Mouse (Mus musculus) heart, embryonic 11.5 days (tissue): Measurements from ENCODE around the gene Zfp148. TPM values are rescaled to one million over a fixed set of nuclear protein-coding genes. Genes with fewer than 3 reads are reported as not detected.
"Not testable (repeated sequence)": the region's sequence is repeated elsewhere in the genome, so short reads cannot be mapped to it uniquely, and the experiment has no call there.

Source experiments
- ATAC-seq: fragments of 200-750 bp; cut with Nextera tagmentation; replicated peaks from 2 replicates; pipeline ENCODE4 v1.8.0; 2017; ENCODE audit warnings: moderate library complexity; ENCODE audit not compliant: insufficient number of reproducible peaks, low FRiP score, low TSS enrichment
- H3K27ac ChIP-seq: fragments of 300-500 bp; sonication (generic); 2 replicates; pipeline ENCODE4 v1.5.1; 2014; ENCODE audit warnings: mild to moderate bottlenecking, low read depth, low read length
- H3K27me3 ChIP-seq: fragments of 300-500 bp; sonication (generic); 2 replicates; pipeline ENCODE4 v1.6.1; 2014; ENCODE audit warnings: mild to moderate bottlenecking, low read length, mixed read lengths; ENCODE audit not compliant: control insufficient read depth, insufficient read depth
- H3K36me3 ChIP-seq: fragments of 300-500 bp; sonication (generic); 2 replicates; pipeline ENCODE4 v1.6.1; 2014; ENCODE audit warnings: mild to moderate bottlenecking, low read length, moderate library complexity, mixed read lengths; ENCODE audit not compliant: control insufficient read depth, insufficient read depth
- H3K4me1 ChIP-seq: fragments of 300-500 bp; sonication (generic); 2 replicates; pipeline ENCODE4 v1.6.1; 2014; ENCODE audit warnings: low read length; ENCODE audit not compliant: control insufficient read depth, insufficient read depth
- H3K4me2 ChIP-seq: fragments of 300-500 bp; sonication (generic); 2 replicates; pipeline ENCODE4 v1.6.1; 2014; ENCODE audit warnings: mild to moderate bottlenecking, moderate library complexity
- H3K4me3 ChIP-seq: fragments of 300-500 bp; sonication (generic); 2 replicates; pipeline ENCODE4 v1.5.1; 2014; ENCODE audit warnings: low read depth, low read length
- H3K9ac ChIP-seq: fragments of 300-500 bp; sonication (generic); 2 replicates; pipeline ENCODE4 v1.6.1; 2014; ENCODE audit warnings: mild to moderate bottlenecking, low read depth, low read length, moderate library complexity
- H3K9me3 ChIP-seq: fragments of 300-500 bp; sonication (generic); replicated peaks from 2 replicates; pipeline ENCODE4 v1.6.1; 2016; ENCODE audit warnings: low read length; ENCODE audit not compliant: control insufficient read depth
- WGBS: fragments of 180-500 bp; shearing (Covaris S2); extraction: QIAGEN DNeasy Blood & Tissue Kit; methylation state at CpG from one replicate; pipeline ENCODE4 v1.1.7; 2014; ENCODE audit not compliant: insufficient replicate concordance; 5-methylcytosine and 5-hydroxymethylcytosine counted together
- polyA plus RNA-seq: library from polyadenylated mRNA; unstranded; fragments of >200 nt; fragmentation: Nextera tagmentation; extraction: Ambion mirVana; gene quantifications from 2 replicates; pipeline ENCODE4 v1.2.1, GENCODE M21; 2014

The Zfp148 gene
- polyA plus RNA-seq, 1 experiment from 2014 or later, result 37.8 TPM

DNA sequence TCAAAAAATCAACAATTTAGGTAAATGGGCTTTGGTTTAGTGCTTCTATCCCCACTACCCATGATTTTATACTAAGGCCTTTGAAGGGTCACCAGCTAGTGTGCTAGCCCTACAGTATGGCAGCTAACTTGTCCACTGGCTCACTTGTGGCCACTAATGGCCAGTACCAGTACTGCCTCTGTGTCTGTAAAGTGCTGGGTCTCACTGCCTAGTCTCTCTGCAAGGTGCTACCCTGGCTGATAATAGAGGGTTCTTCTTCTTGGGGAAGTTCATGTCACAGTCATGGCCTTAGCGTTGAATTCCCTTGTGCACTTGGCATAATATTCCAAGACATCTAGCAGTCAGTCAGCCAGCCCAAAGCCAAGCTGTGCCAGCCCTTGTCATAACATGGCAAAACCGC is 100.5 kb downstream of the Zfp148 start:
- no peak overlapping the region for H3K9ac ChIP-seq
- no peak for ATAC-seq
- H3K36me3 ChIP-seq, result peaks cover 8% of the 10 kb centered on the region; the same call in 1 of the 2 replicates
- H3K9me3 ChIP-seq, result no peaks in the 10 kb centered on the region
- H3K4me3 ChIP-seq, result no peak overlapping the region
- WGBS, result 94% methylated on average over 2 of the region's 2 CpGs
- H3K4me2 ChIP-seq, result no peak overlapping the region
- H3K27me3 ChIP-seq, result no peaks in the 10 kb centered on the region
- no peak overlapping the region for H3K27ac ChIP-seq
- no peaks in the 10 kb centered on the region; the same call in 1 of the 2 replicates for H3K4me1 ChIP-seq

DNA sequence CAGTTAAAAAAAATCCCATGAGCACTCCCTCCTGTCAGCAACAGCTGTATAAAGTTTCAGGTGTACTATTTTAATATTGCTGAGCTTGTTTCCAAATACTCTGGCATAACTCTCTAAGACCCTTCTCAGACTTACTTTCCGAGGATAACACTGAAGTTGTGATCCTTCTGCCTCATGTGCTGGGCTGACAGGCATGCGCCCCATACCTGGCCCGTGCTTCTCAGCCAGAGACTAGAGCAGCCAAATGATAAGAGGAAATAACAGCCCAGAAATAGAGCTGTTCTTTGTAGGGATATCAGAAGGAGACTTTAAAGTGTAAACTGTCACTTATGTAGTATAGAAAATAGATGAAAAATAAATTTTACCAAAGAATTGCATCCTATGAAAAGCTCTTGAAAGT is 101.7 kb downstream of the Zfp148 start:
- no peak for ATAC-seq
- no peak overlapping the region for H3K4me3 ChIP-seq
- H3K9me3 ChIP-seq, result no peaks in the 10 kb centered on the region
- H3K27me3 ChIP-seq, result no peaks in the 10 kb centered on the region
- H3K27ac ChIP-seq, result no peak overlapping the region
- 0 out of 2 replicates have a peak, but pooled peaks cover 5% of the 10 kb centered on the region for H3K36me3 ChIP-seq
- WGBS, result 68% methylated on average over 3 of the region's 3 CpGs
- H3K4me2 ChIP-seq, result no peak overlapping the region
- no peaks in the 10 kb centered on the region; the same call in 1 of the 2 replicates for H3K4me1 ChIP-seq
- no peak overlapping the region for H3K9ac ChIP-seq

DNA sequence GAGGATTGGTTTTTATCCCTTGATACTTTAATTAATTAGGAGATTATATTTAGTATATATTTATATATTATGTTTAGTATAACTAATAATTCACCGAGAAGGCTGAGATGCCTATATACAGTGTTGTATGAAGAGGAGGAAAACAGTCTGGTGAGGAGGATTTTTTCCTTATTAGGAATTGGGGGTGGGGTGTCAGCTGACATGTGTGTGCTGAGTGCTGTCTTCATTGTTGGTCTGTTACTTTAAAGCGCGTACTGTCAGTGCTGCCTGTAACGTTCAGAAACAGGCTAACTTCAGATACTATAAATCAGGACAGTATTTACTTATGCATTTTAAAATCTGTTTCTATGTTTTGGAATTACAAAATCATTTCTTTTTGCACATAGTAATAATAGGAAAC is 107.1 kb downstream of the Zfp148 start:
- Histone ChIP-seq H3K9ac (no peak overlapping the region), H3K27ac (no peak overlapping the region), H3K4me1 (no peaks in the 10 kb centered on the region), H3K4me2 (no peak overlapping the region), H3K36me3 (peaks cover 6% of the 10 kb centered on the region), H3K27me3 (no peaks in the 10 kb centered on the region), H3K4me3 (no peak overlapping the region), H3K9me3 (no peaks in the 10 kb centered on the region)
- 72% methylated on average over 4 of the region's 4 CpGs for WGBS
- ATAC-seq, result no peak

DNA sequence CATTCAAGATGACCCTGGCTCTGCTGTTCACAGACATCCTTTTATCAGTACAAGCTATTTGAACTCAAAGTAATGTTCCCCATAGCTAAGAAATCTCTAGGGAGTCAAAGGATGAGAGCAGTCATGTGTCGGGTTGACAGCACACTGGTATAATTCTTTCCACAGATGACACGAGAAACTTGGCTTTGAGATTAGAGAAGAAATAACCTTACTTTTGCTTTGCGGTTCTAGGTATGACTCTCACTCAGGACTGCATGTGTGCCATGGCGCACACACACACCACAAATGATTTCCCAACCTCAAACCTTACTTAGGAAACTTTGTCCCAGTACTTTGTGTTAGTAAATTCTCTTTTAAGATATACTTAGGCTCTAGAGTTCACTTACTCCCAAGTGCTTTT is 113.7 kb downstream of the Zfp148 start:
- peaks cover 2% of the 10 kb centered on the region for H3K36me3 ChIP-seq
- no peaks in the 10 kb centered on the region for H3K27me3 ChIP-seq
- no peak overlapping the region for H3K9ac ChIP-seq
- 89% methylated on average over 4 of the region's 4 CpGs for WGBS
- H3K4me3 ChIP-seq, result no peak overlapping the region
- H3K27ac ChIP-seq, result no peak overlapping the region
- ATAC-seq, result no peak
- no peaks in the 10 kb centered on the region for H3K4me1 ChIP-seq
- H3K9me3 ChIP-seq, result no peaks in the 10 kb centered on the region
- no peak overlapping the region for H3K4me2 ChIP-seq

DNA sequence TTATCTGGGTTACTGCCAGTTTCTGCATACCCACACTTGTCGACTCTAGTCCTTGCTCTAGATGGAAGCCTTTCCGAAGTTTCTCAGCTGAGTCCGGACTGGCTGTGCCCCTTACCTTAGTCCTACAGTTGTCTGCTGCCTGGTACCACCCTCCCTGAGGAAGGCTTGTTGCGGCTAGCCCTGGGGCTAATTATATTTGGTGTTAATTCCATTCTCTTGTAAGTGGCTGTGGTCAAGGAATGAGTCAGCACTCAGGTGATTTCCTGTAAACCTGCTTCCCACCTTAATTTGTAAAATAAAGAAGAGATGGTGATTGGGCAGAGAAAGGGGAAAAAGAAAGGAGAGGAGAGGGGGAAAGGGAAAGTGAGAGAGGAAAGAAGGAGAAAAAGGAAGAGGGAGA is 127.4 kb downstream of the Zfp148 start:
- H3K36me3 ChIP-seq, result no peaks in the 10 kb centered on the region
- no peaks in the 10 kb centered on the region for H3K9me3 ChIP-seq
- H3K4me3 ChIP-seq, result no peak overlapping the region
- ATAC-seq, result no peak
- no peak overlapping the region for H3K27ac ChIP-seq
- WGBS, result 85% methylated on average over 4 of the region's 4 CpGs
- H3K27me3 ChIP-seq, result no peaks in the 10 kb centered on the region
- H3K4me1 ChIP-seq, result no peaks in the 10 kb centered on the region
- no peak overlapping the region for H3K9ac ChIP-seq
- H3K4me2 ChIP-seq, result no peak overlapping the region

DNA sequence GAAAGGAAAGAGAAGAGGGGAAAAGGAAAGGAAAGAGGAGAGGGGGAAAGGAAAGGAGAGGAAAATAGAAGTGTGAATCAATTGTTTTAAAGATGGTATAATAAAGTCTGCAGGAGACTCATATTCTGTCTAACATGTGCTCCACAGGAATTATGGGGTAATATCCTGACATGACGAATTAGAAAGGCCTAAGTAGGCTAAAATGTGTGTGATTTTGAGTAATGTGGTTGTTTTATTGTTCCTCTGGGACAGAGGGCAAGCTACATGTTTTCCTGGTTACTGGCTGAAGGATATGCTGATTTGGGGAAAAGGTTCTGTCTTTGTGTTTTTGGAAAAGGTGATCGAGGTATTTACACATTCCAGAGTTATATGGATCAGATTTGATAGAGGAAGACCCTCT is 128.6 kb downstream of the Zfp148 start:
- 88% methylated on average over 2 of the region's 2 CpGs for WGBS
- not testable (repeated sequence) for H3K27me3 ChIP-seq, H3K27ac ChIP-seq, H3K4me2 ChIP-seq, H3K4me3 ChIP-seq, H3K4me1 ChIP-seq, H3K9me3 ChIP-seq, H3K9ac ChIP-seq, H3K36me3 ChIP-seq, ATAC-seq

DNA sequence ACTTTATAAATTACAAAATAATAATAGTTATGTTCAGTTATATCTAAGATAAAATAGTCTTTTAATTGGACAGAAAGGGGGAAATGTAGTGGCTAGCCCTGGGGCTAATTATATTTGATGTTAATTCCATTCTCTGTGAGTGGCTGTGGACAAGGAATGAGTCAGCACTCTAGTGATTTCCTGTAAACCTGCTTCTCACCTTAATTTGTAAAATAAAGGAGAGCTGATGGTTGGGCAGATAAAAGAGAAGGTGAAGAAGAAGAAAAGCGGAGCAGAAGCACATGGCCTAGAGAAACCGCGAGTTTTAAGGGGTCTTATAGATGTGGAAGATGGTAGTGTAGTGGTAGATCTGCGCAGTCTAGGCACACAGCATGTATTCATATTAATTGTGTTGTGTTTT is 130.2 kb downstream of the Zfp148 start:
- not testable (repeated sequence) for H3K27me3 ChIP-seq, H3K36me3 ChIP-seq, H3K9ac ChIP-seq, H3K4me1 ChIP-seq, ATAC-seq, H3K4me3 ChIP-seq, H3K27ac ChIP-seq, H3K4me2 ChIP-seq, H3K9me3 ChIP-seq
- 85% methylated on average over 4 of the region's 4 CpGs for WGBS

DNA sequence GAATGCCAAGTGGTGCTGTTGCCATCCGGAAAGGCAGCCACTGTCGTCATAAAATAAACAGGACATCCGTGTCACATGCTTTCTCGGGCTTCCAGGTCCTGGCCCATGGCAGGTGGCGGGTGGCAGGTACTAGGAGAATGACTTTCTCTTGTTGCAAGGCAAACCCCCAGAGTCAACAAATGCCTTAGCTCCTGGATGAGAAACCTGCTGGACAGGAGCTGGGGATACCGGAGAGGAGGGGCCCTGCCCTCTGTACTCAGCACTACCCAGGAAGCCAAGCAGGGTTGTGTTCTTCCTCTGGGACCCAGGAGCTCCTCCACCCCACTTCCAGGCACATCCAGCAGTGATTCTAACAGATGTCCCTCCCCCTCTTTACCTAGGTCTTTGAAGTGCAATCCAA is 131.9 kb downstream of the Zfp148 start:
- H3K36me3 ChIP-seq, result no peaks in the 10 kb centered on the region
- no peaks in the 10 kb centered on the region for H3K27me3 ChIP-seq
- no peak for ATAC-seq
- H3K9me3 ChIP-seq, result no peaks in the 10 kb centered on the region
- H3K9ac ChIP-seq, result no peak overlapping the region
- no peak overlapping the region for H3K27ac ChIP-seq
- no peak overlapping the region for H3K4me2 ChIP-seq
- H3K4me3 ChIP-seq, result no peak overlapping the region
- peaks cover 8% of the 10 kb centered on the region for H3K4me1 ChIP-seq
- 62% methylated on average over 6 of the region's 6 CpGs for WGBS

DNA sequence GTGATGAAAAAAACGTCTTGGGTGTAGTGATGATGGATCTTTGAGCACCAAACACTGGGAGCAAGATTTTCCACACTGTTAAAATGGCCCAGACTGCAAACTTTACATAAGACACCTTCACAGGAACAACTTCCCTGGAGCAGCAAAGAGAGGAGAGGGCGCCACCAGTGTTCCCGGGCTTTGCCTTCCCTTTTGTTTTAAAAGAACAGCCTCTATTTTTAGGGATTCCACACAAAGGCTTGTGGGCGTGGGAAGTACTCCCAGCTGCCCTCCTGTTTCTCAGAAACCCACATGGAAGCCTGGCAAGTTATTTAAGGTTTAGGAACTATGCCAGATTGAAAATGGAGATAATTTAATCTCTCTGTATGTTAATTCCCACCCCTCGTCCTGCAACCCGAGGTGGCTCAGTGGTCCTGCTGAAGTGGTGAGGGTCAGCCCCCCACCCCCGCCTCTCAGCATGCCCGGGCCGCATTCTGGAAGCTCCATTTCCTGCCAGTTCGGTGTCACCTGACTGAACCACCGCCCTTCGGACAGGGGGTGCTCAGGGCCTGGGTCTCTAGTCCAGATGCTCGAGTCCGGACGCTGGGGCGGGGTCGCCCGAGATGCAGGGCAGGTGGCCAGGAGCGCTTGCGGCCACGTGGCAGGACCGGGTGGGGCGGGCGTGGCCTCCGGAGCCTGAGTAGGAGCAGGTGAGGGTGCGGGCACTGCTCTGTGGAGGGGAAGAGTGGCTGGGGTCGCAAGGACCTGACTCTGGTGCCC is 136.3 kb downstream of the Zfp148 start, which contains the start of gene Slc12a8:
TSS of gene Slc12a8 (plus strand) at position 522 of the 759 bp plus-strand sequence.
- Histone ChIP-seq H3K9me3 (no peaks in the 10 kb centered on the region), H3K4me1 (peaks cover 12% of the 10 kb centered on the region), H3K4me3 (peak within 1 kb of the TSS; percentile 43), H3K36me3 (no peaks in the 10 kb centered on the region), H3K27ac (no peak within 1 kb of the TSS), H3K27me3 (no peaks in the 10 kb centered on the region), H3K4me2 (peak within 1 kb of the TSS; percentile 84), H3K9ac (peak within 1 kb of the TSS; percentile 56)
- WGBS, result 4% methylated on average over 27 of the region's 27 CpGs
- no peak for ATAC-seq
